Mouse (Mus musculus): Measurements from ENCODE around the gene Rpl4. TPM values are rescaled to one million over a fixed set of nuclear protein-coding genes. Genes with fewer than 3 reads are reported as not detected.

The Rpl4 gene
- 1,232 TPM for polyA plus RNA-seq (2014; fragmentation: Illumina TruSeq; extraction: RNeasy Lipid Tissue Mini Kit (QIAGEN cat#74804); ENCODE audit: low read depth, low replicate concordance)

GRCm38 (mm10) chr9:64172816-64173665 lies at the start of gene Rpl4, which contains the start of gene Zwilch:
Gene Rpl4, plus strand, starts transcription at chr9:64173375.
Gene Zwilch, minus strand, starts transcription at chr9:64173104.

GRCm38 (mm10) chr9:64178974-64179646 lies 5.9 kb downstream of the Rpl4 start, which contains the start of gene Snapc5:
Gene Snapc5, plus strand, starts transcription at chr9:64179274.

Other genes starting within 250 kb of the Rpl4 start
- gene Smad6, start 151.3 kb upstream of the Rpl4 start, polyA plus RNA-seq (2014; fragmentation: Illumina TruSeq; extraction: RNeasy Lipid Tissue Mini Kit (QIAGEN cat#74804); ENCODE audit: low read depth, low replicate concordance), result 4.7 TPM
- gene Lctl, start 56.2 kb upstream of the Rpl4 start, polyA plus RNA-seq (2014; fragmentation: Illumina TruSeq; extraction: RNeasy Lipid Tissue Mini Kit (QIAGEN cat#74804); ENCODE audit: low read depth, low replicate concordance), result 4.6 TPM
- gene Zwilch, start 271 bp upstream of the Rpl4 start, polyA plus RNA-seq (2014; fragmentation: Illumina TruSeq; extraction: RNeasy Lipid Tissue Mini Kit (QIAGEN cat#74804); ENCODE audit: low read depth, low replicate concordance), result 4.2 TPM
- gene Snapc5, start 5.9 kb downstream of the Rpl4 start, polyA plus RNA-seq (2014; fragmentation: Illumina TruSeq; extraction: RNeasy Lipid Tissue Mini Kit (QIAGEN cat#74804); ENCODE audit: low read depth, low replicate concordance), result 34.5 TPM
- not detected for gene Uchl4, start 61.8 kb downstream of the Rpl4 start, polyA plus RNA-seq (2014; fragmentation: Illumina TruSeq; extraction: RNeasy Lipid Tissue Mini Kit (QIAGEN cat#74804); ENCODE audit: low read depth, low replicate concordance)
- gene Map2k1, start 80.3 kb downstream of the Rpl4 start, polyA plus RNA-seq (2014; fragmentation: Illumina TruSeq; extraction: RNeasy Lipid Tissue Mini Kit (QIAGEN cat#74804); ENCODE audit: low read depth, low replicate concordance), result 48.5 TPM
- gene Tipin, start 108.2 kb downstream of the Rpl4 start, polyA plus RNA-seq (2014; fragmentation: Illumina TruSeq; extraction: RNeasy Lipid Tissue Mini Kit (QIAGEN cat#74804); ENCODE audit: low read depth, low replicate concordance), result 26.1 TPM
- 11.1 TPM for gene Dis3l, start 167.9 kb downstream of the Rpl4 start, polyA plus RNA-seq (2014; fragmentation: Illumina TruSeq; extraction: RNeasy Lipid Tissue Mini Kit (QIAGEN cat#74804); ENCODE audit: low read depth, low replicate concordance)
- 0.65 TPM for gene Megf11, start 212.3 kb downstream of the Rpl4 start, polyA plus RNA-seq (2014; fragmentation: Illumina TruSeq; extraction: RNeasy Lipid Tissue Mini Kit (QIAGEN cat#74804); ENCODE audit: low read depth, low replicate concordance)

Measured in adipose tissue, adult 10 weeks (tissue).